Mouse (Mus musculus) adrenal gland, adult 10 weeks (tissue): ENCODE results near the gene Padi4. TPM values are rescaled to one million over a fixed set of nuclear protein-coding genes. Genes with fewer than 3 reads are reported as not detected.

Source experiments
- polyA plus RNA-seq: library from polyadenylated mRNA; stranded (reverse); fragments of 350-450 nt; fragmentation: Illumina TruSeq; extraction: RNeasy Lipid Tissue Mini Kit (QIAGEN cat#74804); gene quantifications from one replicate; pipeline ENCODE4 v1.2.3, GENCODE M21; 2014; ENCODE audit warnings: low read depth, low replicate concordance

Gene Padi4
- not detected for polyA plus RNA-seq

GRCm38 (mm10) chr4:140774025-140774800 is at the start of gene Padi4:
Padi4 (minus strand) TSS chr4:140774236.

GRCm38 (mm10) chr4:140810458-140811260 is 36.6 kb upstream of the Padi4 start, which contains the start of gene Padi3:
Padi3 (minus strand) TSS chr4:140810648.

GRCm38 (mm10) chr4:140742543-140742942 is 31.5 kb downstream of the Padi4 start, which contains the start of gene Padi6:
Padi6 (minus strand) TSS chr4:140742643.

GRCm38 (mm10) chr4:140700269-140701018 is 73.6 kb downstream of the Padi4 start, which contains the start of gene Rcc2:
Rcc2 (plus strand) TSS chr4:140700541.

Other genes starting within 250 kb of the Padi4 start
- 1.7 TPM for gene Arhgef10l, start 108.2 kb downstream of the Padi4 start, polyA plus RNA-seq
- 8.0 TPM for gene Rcc2, start 73.7 kb downstream of the Padi4 start, polyA plus RNA-seq
- not detected for gene Padi6, start 31.6 kb downstream of the Padi4 start, polyA plus RNA-seq
- gene Padi3, start 36.4 kb upstream of the Padi4 start, polyA plus RNA-seq = not detected
- gene Padi1, start 71.5 kb upstream of the Padi4 start, polyA plus RNA-seq = not detected
- 0.93 TPM for gene Padi2, start 132.1 kb upstream of the Padi4 start, polyA plus RNA-seq
- gene Sdhb, start 187.0 kb upstream of the Padi4 start, polyA plus RNA-seq = 96.7 TPM
- 2.0 TPM for gene Atp13a2, start 212.6 kb upstream of the Padi4 start, polyA plus RNA-seq
- not detected for gene Mfap2, start 236.2 kb upstream of the Padi4 start, polyA plus RNA-seq